Mouse (Mus musculus) intestine, embryonic 16.5 days (tissue): ENCODE measurements around the gene Cdkn2b. TPM values are rescaled to one million over a fixed set of nuclear protein-coding genes. Genes with fewer than 3 reads are reported as not detected.

Experiments used
- ATAC-seq: fragments of 200-750 bp; cut with Nextera tagmentation; 2 replicates; pipeline ENCODE4 v1.8.0; 2017; ENCODE audit warnings: moderate TSS enrichment, moderate library complexity
- H3K27ac ChIP-seq: fragments of 300-500 bp; sonication (generic); 2 replicates; pipeline ENCODE4 v1.5.1; 2014; ENCODE audit warnings: mild to moderate bottlenecking, low read length
- H3K27me3 ChIP-seq: fragments of 300-500 bp; sonication (generic); replicated peaks from 2 replicates; pipeline ENCODE4 v1.6.1; 2014; ENCODE audit warnings: low read length, control low read depth, mixed read lengths; ENCODE audit not compliant: control insufficient read depth, insufficient read depth
- H3K36me3 ChIP-seq: fragments of 300-500 bp; sonication (generic); 2 replicates; pipeline ENCODE4 v1.6.1; 2014; ENCODE audit warnings: low read length, control low read depth; ENCODE audit not compliant: control insufficient read depth, insufficient read depth
- H3K4me1 ChIP-seq: fragments of 300-500 bp; sonication (generic); 2 replicates; pipeline ENCODE4 v1.6.1; 2014; ENCODE audit warnings: low read length, control low read depth, mixed read lengths; ENCODE audit not compliant: control insufficient read depth, insufficient read depth
- H3K4me2 ChIP-seq: fragments of 300-500 bp; sonication (generic); 2 replicates; pipeline ENCODE4 v1.6.1; 2014; ENCODE audit warnings: low read depth, low read length, control low read depth
- H3K4me3 ChIP-seq: fragments of 300-500 bp; sonication (generic); 2 replicates; pipeline ENCODE4 v1.5.1; 2014; ENCODE audit warnings: mild to moderate bottlenecking, low read length
- H3K9ac ChIP-seq: fragments of 300-500 bp; sonication (generic); 2 replicates; pipeline ENCODE4 v1.6.1; 2014; ENCODE audit warnings: low read depth, low read length
- H3K9me3 ChIP-seq: fragments of 300-500 bp; sonication (generic); 2 replicates; pipeline ENCODE4 v1.6.1; 2016; ENCODE audit warnings: low read length, control low read depth; ENCODE audit not compliant: control insufficient read depth
- WGBS: fragments of 180-500 bp; shearing (Covaris S2); extraction: QIAGEN DNeasy Blood & Tissue Kit; methylation state at CpG from one replicate; pipeline ENCODE4 v1.1.7; 2014; 5-methylcytosine and 5-hydroxymethylcytosine counted together
- polyA plus RNA-seq: library from polyadenylated mRNA; unstranded; fragments of >200 nt; fragmentation: Nextera tagmentation; extraction: Ambion mirVana; gene quantifications from 2 replicates; pipeline ENCODE4 v1.2.1, GENCODE M21; 2015

The Cdkn2b gene
- polyA plus RNA-seq, 1 experiment from 2014 or later: 26.0 TPM

DNA sequence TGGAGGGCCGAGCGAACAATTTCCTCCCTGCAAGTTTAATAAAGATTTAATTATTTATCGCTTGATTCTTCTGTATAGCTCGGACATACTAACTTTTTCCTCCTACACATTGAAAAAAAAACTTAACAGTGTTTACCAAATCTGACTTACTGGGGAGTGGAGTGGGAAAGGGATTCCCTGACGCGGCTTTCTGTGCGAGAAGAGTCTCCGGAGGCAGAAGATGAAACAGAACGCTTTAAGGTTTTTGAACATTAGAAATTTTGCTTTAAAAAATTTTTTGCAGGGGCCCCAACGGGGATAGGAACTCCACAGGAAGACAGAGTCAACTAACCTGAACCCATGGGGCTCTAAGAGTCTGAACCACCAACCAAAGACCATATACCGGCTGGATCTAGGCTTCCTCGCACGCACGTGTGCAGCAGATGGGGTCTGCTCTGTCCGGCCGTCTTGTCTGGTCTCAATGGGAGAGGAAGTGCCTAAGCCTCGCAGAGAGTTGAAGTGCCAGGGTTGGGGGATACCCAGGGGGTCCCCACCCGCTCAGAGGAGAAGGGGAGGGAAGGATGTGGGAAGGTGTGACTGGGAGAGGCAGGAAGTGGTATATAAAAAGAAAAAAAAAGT, 38.6 kb downstream of the Cdkn2b start:
- H3K27me3 ChIP-seq: peaks cover 61% of the 10 kb centered on the region
- 6% methylated on average over 18 of the region's 18 CpGs for WGBS

DNA sequence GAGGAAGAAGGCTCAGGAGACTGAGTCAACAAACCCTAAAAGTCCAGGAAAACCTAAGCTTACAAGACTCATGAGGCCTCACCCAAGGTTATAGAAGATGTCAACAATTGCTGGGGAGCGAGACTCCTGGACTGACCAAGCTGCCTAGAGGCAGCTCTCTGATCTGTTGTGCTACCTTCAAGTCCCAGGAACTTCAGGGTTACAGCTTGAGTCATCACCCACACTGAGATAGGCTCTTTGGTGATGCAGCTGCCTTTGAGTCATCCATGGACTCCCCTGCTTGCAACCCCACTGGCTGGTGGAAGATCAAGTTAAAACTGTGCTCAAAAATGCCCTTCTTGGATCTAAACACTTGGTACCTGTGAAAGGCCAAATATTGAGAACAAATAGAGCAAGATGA, 53.1 kb downstream of the Cdkn2b start:
- no peaks in the 10 kb centered on the region for H3K9me3 ChIP-seq
- no peak overlapping the region for H3K4me3 ChIP-seq
- no peak for ATAC-seq
- H3K4me1 ChIP-seq: no peaks in the 10 kb centered on the region
- no peaks in the 10 kb centered on the region for H3K27me3 ChIP-seq
- H3K9ac ChIP-seq: no peak overlapping the region
- H3K4me2 ChIP-seq: no peak overlapping the region
- no peaks in the 10 kb centered on the region for H3K36me3 ChIP-seq
- 58% methylated on average over 1 of the region's 1 CpGs for WGBS
- no peak overlapping the region for H3K27ac ChIP-seq

More for the DNA sequence above, 38.6 kb downstream of the Cdkn2b start:
- no peak for ATAC-seq
- Histone ChIP-seq H3K9ac (no peak overlapping the region), H3K27ac (no peak overlapping the region), H3K4me1 (0 out of 2 replicates have a peak, but pooled peaks cover 4% of the 10 kb centered on the region), H3K4me3 (no peak overlapping the region), H3K4me2 (no peak overlapping the region), H3K9me3 (no peaks in the 10 kb centered on the region), H3K36me3 (no peaks in the 10 kb centered on the region)

Other genes with a start within 250 kb of the Cdkn2b start
- gene Mtap, start 173.9 kb downstream of the Cdkn2b start, polyA plus RNA-seq: 44.4 and 49.1 TPM in 2 replicates
- gene Cdkn2a, start 16.4 kb downstream of the Cdkn2b start, polyA plus RNA-seq: not detected in 2 replicates